Mouse (Mus musculus): Measurements from ENCODE around the gene Dpm3.
A peak's percentile ranks its signal among the peaks of the same experiment; 100 is the strongest.
"Not testable (repeated sequence)": the region's sequence is repeated elsewhere in the genome, so short reads cannot be mapped to it uniquely, and the experiment has no call there.

Dpm3 gene

GRCm38 (mm10) chr3:89259076-89259475 lies at the start of gene Dpm3:
Gene Dpm3 (plus strand): TSS chr3:89259358.
- no peak for DNase-seq (ENCODE audit: low read depth, low spot score)

- no peak for DNase-seq (ENCODE audit: low read depth, low spot score)
Measured at GRCm38 (mm10) chr3:89209731-89210130, 49.4 kb upstream of the Dpm3 start.

GRCm38 (mm10) chr3:89210162-89210561 lies 49.0 kb upstream of the Dpm3 start:
- no peak for DNase-seq (ENCODE audit: low read depth, low spot score)

- no peak for DNase-seq (ENCODE audit: low read depth, low spot score)
Measured at GRCm38 (mm10) chr3:89210731-89211130, 48.4 kb upstream of the Dpm3 start.

GRCm38 (mm10) chr3:89213803-89214530 lies 45.2 kb upstream of the Dpm3 start:
- peak; percentile 96 for DNase-seq (ENCODE audit: low read depth, low spot score)

GRCm38 (mm10) chr3:89214681-89215411 lies 44.3 kb upstream of the Dpm3 start, which contains the start of gene Thbs3:
Gene Thbs3 (plus strand): TSS chr3:89215180.
- peak; percentile 76 for DNase-seq (ENCODE audit: low read depth, low spot score)

- DNase-seq (ENCODE audit: low read depth, low spot score): peak; percentile 95
Measured at GRCm38 (mm10) chr3:89215853-89216252, 43.3 kb upstream of the Dpm3 start.

- DNase-seq (ENCODE audit: low read depth, low spot score): not testable (repeated sequence)
Measured at GRCm38 (mm10) chr3:89216407-89216806, 42.8 kb upstream of the Dpm3 start.

- DNase-seq (ENCODE audit: low read depth, low spot score): no peak
Measured at GRCm38 (mm10) chr3:89218271-89218670, 40.9 kb upstream of the Dpm3 start.

- DNase-seq (ENCODE audit: low read depth, low spot score): no peak
Measured at GRCm38 (mm10) chr3:89219546-89219945, 39.6 kb upstream of the Dpm3 start.

GRCm38 (mm10) chr3:89221167-89221566 lies 38.0 kb upstream of the Dpm3 start:
- DNase-seq (ENCODE audit: low read depth, low spot score): no peak

GRCm38 (mm10) chr3:89224796-89225195 lies 34.4 kb upstream of the Dpm3 start:
- DNase-seq (ENCODE audit: low read depth, low spot score): no peak

GRCm38 (mm10) chr3:89225321-89225815 lies 33.8 kb upstream of the Dpm3 start:
- DNase-seq (ENCODE audit: low read depth, low spot score): no peak

- no peak for DNase-seq (ENCODE audit: low read depth, low spot score)
Measured at GRCm38 (mm10) chr3:89225918-89226317, 33.2 kb upstream of the Dpm3 start.

GRCm38 (mm10) chr3:89226361-89226760 lies 32.8 kb upstream of the Dpm3 start:
- DNase-seq (ENCODE audit: low read depth, low spot score): no peak

- DNase-seq (ENCODE audit: low read depth, low spot score): no peak
Measured at GRCm38 (mm10) chr3:89226900-89227299, 32.3 kb upstream of the Dpm3 start, which contains the start of gene Mtx1. Gene Mtx1 (minus strand): TSS chr3:89227088.

GRCm38 (mm10) chr3:89227307-89228179 lies 31.6 kb upstream of the Dpm3 start:
- DNase-seq (ENCODE audit: low read depth, low spot score): peak; percentile 88

GRCm38 (mm10) chr3:89228180-89228549 lies 31.0 kb upstream of the Dpm3 start:
- peak; percentile 91 for DNase-seq (ENCODE audit: low read depth, low spot score)

GRCm38 (mm10) chr3:89228836-89229235 lies 30.3 kb upstream of the Dpm3 start, which contains the start of gene Muc1:
Gene Muc1 (plus strand): TSS chr3:89229057.
- peak; percentile 31 for DNase-seq (ENCODE audit: low read depth, low spot score)

GRCm38 (mm10) chr3:89229276-89229675 lies 29.9 kb upstream of the Dpm3 start:
- no peak for DNase-seq (ENCODE audit: low read depth, low spot score)

- DNase-seq (ENCODE audit: low read depth, low spot score): no peak
Measured at GRCm38 (mm10) chr3:89230561-89230960, 28.6 kb upstream of the Dpm3 start.

GRCm38 (mm10) chr3:89231345-89231744 lies 27.8 kb upstream of the Dpm3 start:
- DNase-seq (ENCODE audit: low read depth, low spot score): peak; percentile 62

Data from CD4-positive, CD25-positive, alpha-beta regulatory T cell, adult 2 months (primary cell).